Mouse (Mus musculus) C2C12 (cell line): ENCODE results near the gene Plekha5. TPM values are rescaled to one million over a fixed set of nuclear protein-coding genes. Genes with fewer than 3 reads are reported as not detected.

Experiments used
- H3K27me3 ChIP-seq: one replicate; pipeline ENCODE4 v1.6.1; 2011; ENCODE audit not compliant: control insufficient read depth, insufficient read depth, insufficient read length
- H3K36me3 ChIP-seq: one replicate; pipeline ENCODE4 v1.6.1; 2011; ENCODE audit not compliant: control insufficient read depth, insufficient read depth
- H3K4me3 ChIP-seq: one replicate; pipeline ENCODE4 v1.5.1; 2011; ENCODE audit warnings: mild to moderate bottlenecking, control low read depth; ENCODE audit not compliant: poor library complexity, insufficient read depth, severe bottlenecking
- H3K79me2 ChIP-seq: one replicate; pipeline ENCODE4 v1.6.1; 2011; ENCODE audit not compliant: control insufficient read depth, insufficient read depth
- H3K79me3 ChIP-seq: one replicate; pipeline ENCODE4 v1.6.1; 2011; ENCODE audit warnings: low read depth, control low read depth
- H3ac ChIP-seq: one replicate; pipeline ENCODE3; 2011; ENCODE audit warnings: low read depth; ENCODE audit not compliant: control insufficient read depth, insufficient read length
- CEBPB ChIP-seq: IDR thresholded peaks from one replicate; pipeline ENCODE4 v1.6.1; 2011; ENCODE audit warnings: low read depth, mild to moderate bottlenecking, control low read depth, moderate library complexity
- CTCF ChIP-seq: IDR thresholded peaks from one replicate; pipeline ENCODE4 v1.5.1; 2011; ENCODE audit not compliant: control insufficient read depth, insufficient read depth, insufficient read length
- FOSL1 ChIP-seq: IDR thresholded peaks from one replicate; pipeline ENCODE4 v1.8.0; 2011; ENCODE audit warnings: mild to moderate bottlenecking, low read length; ENCODE audit not compliant: poor library complexity, insufficient read depth, severe bottlenecking
- MAX ChIP-seq: IDR thresholded peaks from one replicate; pipeline ENCODE4 v1.6.1; 2011; ENCODE audit warnings: mild to moderate bottlenecking, control low read depth
- MYOD1 ChIP-seq: IDR thresholded peaks from one replicate; pipeline ENCODE4 v1.6.1; 2011; ENCODE audit warnings: low read depth; ENCODE audit not compliant: control insufficient read depth, insufficient read length
- MYOG ChIP-seq: IDR thresholded peaks from one replicate; pipeline ENCODE4 v1.6.1; 2011; ENCODE audit not compliant: control insufficient read depth, insufficient read length; ENCODE audit errors: extremely low read depth
- USF1 ChIP-seq: IDR thresholded peaks from one replicate; pipeline ENCODE4 v1.6.1; 2011; ENCODE audit warnings: low read depth, mild to moderate bottlenecking, control low read depth, moderate library complexity
- polyA plus RNA-seq: library from polyadenylated mRNA; unstranded; fragments of >200 nt; fragmentation: generic; extraction: Trizol; gene quantifications from one replicate; pipeline ENCODE4 v1.2.1, GENCODE M21; 2012; ENCODE audit warnings: missing spikeins

The Plekha5 gene
- polyA plus RNA-seq, 1 experiment = 13.1 TPM

- Histone ChIP-seq H3K4me3 (no peak overlapping the region), H3ac (no peak overlapping the region), H3K36me3 (no peaks in the 10 kb centered on the region), H3K79me2 (peaks cover 28% of the 10 kb centered on the region), H3K79me3 (peaks cover 5% of the 10 kb centered on the region), H3K27me3 (no peaks in the 10 kb centered on the region)
- peak; percentile 31 for TF ChIP-seq USF1
- TF ChIP-seq CTCF = no peak
These were observed 84.8 kb downstream of the Plekha5 start for GRCm38 (mm10) chr6:140508475-140509150.

- H3K27me3 ChIP-seq = no peaks in the 10 kb centered on the region
- H3K36me3 ChIP-seq = no peaks in the 10 kb centered on the region
- TF ChIP-seq CTCF (no peak), FOSL1 (no peak), MAX (no peak), MYOG (no peak), MYOD1 (no peak), CEBPB (no peak), USF1 (no peak)
- no peak overlapping the region for H3ac ChIP-seq
- peaks cover 5% of the 10 kb centered on the region for H3K79me3 ChIP-seq
- peaks cover 30% of the 10 kb centered on the region for H3K79me2 ChIP-seq
- H3K4me3 ChIP-seq = no peak overlapping the region
These were observed 85.3 kb downstream of the Plekha5 start for GRCm38 (mm10) chr6:140509151-140509530.

GRCm38 (mm10) chr6:140512016-140512415, 88.2 kb downstream of the Plekha5 start:
- Histone ChIP-seq H3K4me3 (no peak overlapping the region), H3K27me3 (no peaks in the 10 kb centered on the region), H3K79me3 (peaks cover 8% of the 10 kb centered on the region), H3K79me2 (peaks cover 40% of the 10 kb centered on the region), H3ac (peak overlapping the region; percentile 49), H3K36me3 (no peaks in the 10 kb centered on the region)
- TF ChIP-seq CTCF (no peak), FOSL1 (no peak), MAX (no peak), USF1 (no peak), CEBPB (no peak), MYOG (no peak), MYOD1 (no peak)

DNA sequence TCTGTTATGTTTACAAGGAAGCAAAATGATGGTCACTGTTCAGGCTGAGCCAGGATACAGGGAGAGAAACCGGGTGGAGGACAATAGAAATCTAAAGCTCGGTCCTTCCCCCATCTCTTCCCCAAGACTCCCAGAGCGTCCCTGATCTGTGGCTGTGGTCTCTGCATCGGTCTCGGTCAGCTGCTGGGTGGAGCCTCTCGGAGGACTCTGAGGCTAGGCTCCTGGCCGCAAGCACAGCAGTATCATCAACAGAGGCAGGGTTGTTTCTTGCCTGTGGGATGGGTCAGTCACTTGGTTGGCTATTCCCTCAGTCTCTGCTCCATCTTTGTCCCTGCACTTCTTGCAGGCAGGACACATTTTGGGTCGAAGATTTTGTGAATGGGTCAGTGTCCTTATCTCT, 88.6 kb downstream of the Plekha5 start:
- Histone ChIP-seq H3ac (peak overlapping the region; percentile 49), H3K79me3 (peaks cover 11% of the 10 kb centered on the region), H3K4me3 (no peak overlapping the region), H3K79me2 (peaks cover 40% of the 10 kb centered on the region), H3K27me3 (no peaks in the 10 kb centered on the region), H3K36me3 (no peaks in the 10 kb centered on the region)
- TF ChIP-seq MAX (no peak), USF1 (no peak), CTCF (no peak), FOSL1 (no peak), MYOD1 (no peak), CEBPB (no peak), MYOG (no peak)

GRCm38 (mm10) chr6:140514205-140515110, 90.6 kb downstream of the Plekha5 start:
- Histone ChIP-seq H3K4me3 (no peak overlapping the region), H3K36me3 (no peaks in the 10 kb centered on the region), H3K79me3 (peaks cover 13% of the 10 kb centered on the region), H3K79me2 (peaks cover 49% of the 10 kb centered on the region), H3K27me3 (no peaks in the 10 kb centered on the region), H3ac (no peak overlapping the region)
- no peak for TF ChIP-seq CTCF
- TF ChIP-seq MYOD1 = peak; percentile 8
- TF ChIP-seq MAX = no peak
- no peak for TF ChIP-seq CEBPB
- no peak for TF ChIP-seq USF1
- no peak for TF ChIP-seq MYOG
- TF ChIP-seq FOSL1 = no peak
